Mouse (Mus musculus): Measurements from ENCODE around the gene Rnase9.

DNA sequence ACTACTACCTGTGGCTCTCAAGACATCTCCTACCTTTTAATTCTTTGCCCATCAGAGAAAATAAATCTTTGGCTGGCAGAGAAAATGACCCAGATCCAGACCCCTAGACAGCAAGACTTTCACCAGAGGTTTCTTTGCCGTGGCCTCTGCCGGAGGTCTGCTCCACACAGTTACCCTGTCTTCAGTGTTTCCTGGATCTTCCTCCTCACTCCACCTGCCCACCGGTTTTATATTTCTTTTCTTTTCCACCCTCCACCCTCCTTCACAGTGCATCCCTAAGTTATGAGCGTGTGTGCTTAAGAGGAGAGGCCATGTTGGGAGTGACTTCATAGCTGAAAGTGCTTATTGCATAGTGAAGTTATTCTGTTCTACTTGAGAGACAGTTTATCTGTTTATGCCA lies 18.2 kb downstream of the Rnase9 start:
- TF ChIP-seq CTCF (IDR thresholded peaks at IDR 0.05; ENCODE audit: low read depth) (no peak), EP300 (IDR thresholded peaks at IDR 0.05; ENCODE audit: low read depth) (no peak)
